Mouse (Mus musculus) embryonic fibroblast, embryonic 13.5 days (primary cell): ENCODE results near the gene Cd59a.

Experiments
- CTCF ChIP-seq: IDR thresholded peaks from 2 replicates; pipeline ENCODE4 v1.5.1; 2011; ENCODE audit warnings: mild to moderate bottlenecking, control low read depth, low read length, moderate library complexity, borderline replicate concordance; ENCODE audit not compliant: insufficient read depth
- POLR2A ChIP-seq: IDR thresholded peaks from 2 replicates; pipeline ENCODE4 v1.6.1; 2011; ENCODE audit warnings: low read depth, mild to moderate bottlenecking, control low read depth, low read length, moderate library complexity

- no peak for TF ChIP-seq CTCF
- TF ChIP-seq POLR2A, result no peak
Measured at GRCm38 (mm10) chr2:104144004-104144403, 48.4 kb downstream of the Cd59a start.
